Mouse (Mus musculus) T-helper 1 cell (primary cell): ENCODE measurements at regions not wholly inside any gene's neighbourhood (a gene's known extent, or its start where the extent isn't known, plus 50 kb on each side); places are given as distances from the start of the nearest gene placed in this dataset.

Source experiments
- in situ Hi-C: fragments of 300-600 bp; cut with MboI, MseI; formaldehyde crosslinking; loops from one replicate; pipeline ENCODE4 v1.15.1; 2025; ENCODE audit warnings: high pct_unique_total_duplicates

DNA sequence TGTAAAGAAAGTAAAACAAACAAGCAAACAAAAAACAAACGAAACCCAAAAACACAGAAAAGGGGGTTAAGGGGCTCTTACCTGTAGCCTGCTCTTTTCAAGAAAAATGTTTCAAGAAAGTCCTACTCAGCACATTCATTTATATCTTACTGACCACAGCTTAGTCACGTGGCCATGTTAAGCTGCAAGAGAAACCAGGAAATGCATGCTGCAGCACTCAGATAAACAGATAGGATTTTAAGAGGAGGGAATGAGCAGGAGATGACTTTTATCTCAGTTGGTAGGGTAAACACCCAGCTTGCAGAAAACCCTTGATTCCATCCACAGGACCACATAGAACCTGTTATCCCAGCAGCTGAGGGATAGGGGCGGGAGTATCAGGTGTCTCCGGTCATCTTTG, 62.9 kb upstream of the Sfmbt2 start:
- in situ Hi-C loops, result no loop called here

DNA sequence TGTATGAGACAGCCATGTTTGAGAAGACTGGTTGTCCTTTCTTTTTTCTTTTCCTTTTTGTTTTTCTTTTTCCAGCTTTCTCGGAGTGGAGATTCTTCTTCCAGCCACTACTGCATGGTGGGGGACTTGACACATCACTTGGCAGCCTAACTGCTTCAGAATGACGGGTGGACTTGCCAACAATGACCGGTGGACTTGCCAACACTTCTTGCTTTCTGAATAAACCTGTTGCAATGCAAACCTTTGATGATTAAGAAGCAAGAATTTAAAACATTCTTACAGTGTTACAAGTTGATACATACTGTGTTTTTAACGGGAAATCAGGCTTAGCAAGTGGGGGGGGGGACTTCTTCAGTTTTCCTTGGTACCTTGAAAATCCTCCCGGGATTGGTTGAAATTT, 60.7 kb upstream of the Sfmbt2 start:
- in situ Hi-C loops, result no loop called here

GRCm38 (mm10) chr2:10311719-10312118, 58.6 kb upstream of the Sfmbt2 start:
- in situ Hi-C loops, result no loop called here

DNA sequence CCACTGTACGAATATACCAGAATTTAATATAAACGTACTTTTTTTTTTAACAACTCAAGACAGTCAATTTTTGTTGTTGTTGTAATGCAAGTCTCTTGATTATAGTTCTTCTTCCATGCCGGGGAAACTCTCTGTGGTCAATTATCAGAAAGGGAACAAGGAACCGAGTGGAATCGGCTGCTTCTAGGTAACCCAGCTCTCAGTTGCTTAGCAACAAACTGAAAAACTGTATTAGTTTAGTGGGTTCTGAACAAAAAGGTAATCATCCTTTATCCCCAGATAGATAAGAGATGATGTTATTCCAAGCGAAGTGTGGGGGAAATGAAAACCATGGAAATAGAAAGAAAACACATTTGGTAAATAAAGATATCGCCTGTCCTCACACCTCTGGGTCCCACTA, 57.9 kb upstream of the Sfmbt2 start:
- in situ Hi-C loops, result no loop called here

- in situ Hi-C loops, result loop anchor here (5.0 kb wide), 1 partner anchor 38 kb away; no protein-coding TSS in a partner anchor
Measured at GRCm38 (mm10) chr2:10314251-10315243, 55.8 kb upstream of the Sfmbt2 start.

- in situ Hi-C loops, result loop anchor here (5.0 kb wide), 1 partner anchor 36 kb away; no protein-coding TSS in a partner anchor
Measured at GRCm38 (mm10) chr2:10316347-10316746, 54.0 kb upstream of the Sfmbt2 start.

DNA sequence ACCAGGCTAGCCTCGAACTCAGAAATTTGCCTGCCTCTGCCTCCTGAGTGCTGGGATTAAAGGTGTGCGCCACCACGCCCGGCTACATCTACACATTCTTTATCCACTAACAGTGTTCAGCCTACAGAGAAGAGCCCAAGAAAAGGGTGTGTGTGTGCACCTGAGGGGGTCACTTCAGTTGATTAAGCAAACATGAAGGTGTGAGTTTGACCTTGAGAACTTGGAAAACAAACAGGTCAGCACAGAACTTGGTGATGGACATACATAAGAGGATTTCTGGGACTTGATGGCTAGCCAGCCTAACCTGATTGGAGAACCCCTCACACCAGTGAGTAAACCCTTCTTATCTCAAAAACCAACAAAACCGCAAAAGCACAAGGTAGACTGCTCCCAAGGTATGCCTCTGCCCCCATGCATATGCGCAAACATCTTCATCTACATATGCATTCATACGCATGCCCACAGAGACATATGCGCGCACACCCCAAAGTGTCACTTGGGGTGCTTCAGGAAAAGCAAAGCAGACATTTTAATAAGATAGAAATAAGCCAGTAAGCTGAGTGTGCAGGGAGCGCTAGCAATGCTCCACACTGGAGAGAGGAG, 52.0 kb upstream of the Sfmbt2 start:
- in situ Hi-C loops, result loop anchor here (5.0 kb wide), 1 partner anchor 34 kb away; no protein-coding TSS in a partner anchor
